Mouse (Mus musculus) C2C12 (cell line): ENCODE data around the gene Ankmy2.

Experiments used
- CEBPB ChIP-seq: IDR thresholded peaks from one replicate; pipeline ENCODE4 v1.6.1; 2011; ENCODE audit warnings: low read depth, mild to moderate bottlenecking, control low read depth, moderate library complexity
- CTCF ChIP-seq: IDR thresholded peaks from one replicate; pipeline ENCODE4 v1.5.1; 2011; ENCODE audit not compliant: control insufficient read depth, insufficient read depth, insufficient read length
- FOSL1 ChIP-seq: IDR thresholded peaks from one replicate; pipeline ENCODE4 v1.8.0; 2011; ENCODE audit warnings: mild to moderate bottlenecking, low read length; ENCODE audit not compliant: poor library complexity, insufficient read depth, severe bottlenecking
- MAX ChIP-seq: IDR thresholded peaks from one replicate; pipeline ENCODE4 v1.6.1; 2011; ENCODE audit warnings: mild to moderate bottlenecking, control low read depth
- MYOD1 ChIP-seq: IDR thresholded peaks from one replicate; pipeline ENCODE4 v1.6.1; 2011; ENCODE audit warnings: low read depth; ENCODE audit not compliant: control insufficient read depth, insufficient read length
- MYOG ChIP-seq: IDR thresholded peaks from one replicate; pipeline ENCODE4 v1.6.1; 2011; ENCODE audit not compliant: control insufficient read depth, insufficient read length; ENCODE audit errors: extremely low read depth
- USF1 ChIP-seq: IDR thresholded peaks from one replicate; pipeline ENCODE4 v1.6.1; 2011; ENCODE audit warnings: low read depth, mild to moderate bottlenecking, control low read depth, moderate library complexity

- TF ChIP-seq CTCF (no peak), MAX (no peak), USF1 (no peak), MYOG (no peak), MYOD1 (no peak), CEBPB (no peak), FOSL1 (no peak)
Observed at GRCm38 (mm10) chr12:36133547-36133946, 23.4 kb upstream of the Ankmy2 start.
